Mouse (Mus musculus) liver, adult 2 months (tissue): ENCODE results near the gene Selplg. TPM values are rescaled to one million over a fixed set of nuclear protein-coding genes. Genes with fewer than 3 reads are reported as not detected.
"Not testable (repeated sequence)": the region's sequence is repeated elsewhere in the genome, so short reads cannot be mapped to it uniquely, and the experiment has no call there.

Experiments used
- DNase-seq: peaks from one replicate; pipeline ENCODE4 v3.0.0-alpha.2; 2011; ENCODE audit warnings: low read depth, low spot score; ENCODE audit errors: extremely low read depth
- H3K27ac ChIP-seq: fragments of 200-500 bp; replicated peaks from 2 replicates; pipeline ENCODE4 v1.5.1; 2012; ENCODE audit warnings: low read depth, mild to moderate bottlenecking, control low read depth, inconsistent platforms, low read length; ENCODE audit not compliant: insufficient read depth
- H3K27me3 ChIP-seq: fragments of 200-500 bp; 2 replicates; pipeline ENCODE4 v1.6.1; 2012; ENCODE audit warnings: mild to moderate bottlenecking, moderate library complexity, low read length, inconsistent platforms; ENCODE audit not compliant: control insufficient read depth, insufficient read depth
- H3K36me3 ChIP-seq: fragments of 200-500 bp; 2 replicates; pipeline ENCODE4 v1.6.1; 2012; ENCODE audit warnings: low read length, inconsistent platforms; ENCODE audit not compliant: control insufficient read depth, insufficient read depth
- H3K4me1 ChIP-seq: fragments of 200-500 bp; 2 replicates; pipeline ENCODE4 v1.6.1; 2011; ENCODE audit warnings: low read length; ENCODE audit not compliant: control insufficient read depth, insufficient read depth
- H3K4me3 ChIP-seq: fragments of 200-500 bp; 2 replicates; pipeline ENCODE4 v1.5.1; 2011; ENCODE audit warnings: low read depth, mild to moderate bottlenecking, control low read depth, low read length, moderate library complexity; ENCODE audit not compliant: insufficient read depth
- H3K79me2 ChIP-seq: fragments of 200-500 bp; 2 replicates; pipeline ENCODE4 v1.6.1; 2012; ENCODE audit warnings: inconsistent platforms, mild to moderate bottlenecking, low read length, moderate library complexity; ENCODE audit not compliant: control insufficient read depth, insufficient read depth
- H3K9ac ChIP-seq: fragments of 200-500 bp; 2 replicates; pipeline ENCODE4 v1.6.1; 2012; ENCODE audit warnings: low read depth, mild to moderate bottlenecking, control low read depth, inconsistent platforms, low read length
- CTCF ChIP-seq: fragments of 200-500 bp; IDR thresholded peaks from 2 replicates; pipeline ENCODE4 v1.5.1; 2011; ENCODE audit warnings: low read depth, low read length, control low read depth
- POLR2A ChIP-seq: fragments of 200-500 bp; IDR thresholded peaks from 2 replicates; pipeline ENCODE4 v1.6.1; 2011; ENCODE audit warnings: low read length, control low read depth; ENCODE audit not compliant: insufficient read depth; ENCODE audit errors: extremely low read depth
- WGBS: fragments of 180-500 bp; shearing (Covaris S2); methylation state at CpG from one replicate; pipeline ENCODE4 v1.1.7; 2018; 5-methylcytosine and 5-hydroxymethylcytosine counted together
- polyA plus RNA-seq: library from polyadenylated mRNA; depleted of rRNA; stranded (reverse); fragments of >200 nt; gene quantifications from 2 replicates; pipeline ENCODE4 v1.2.3, GENCODE M21; 2012
- total RNA-seq: library from RNA; depleted of rRNA; stranded (reverse); fragments of >200 nt; gene quantifications from 2 replicates; pipeline ENCODE4 v1.2.3, GENCODE M21; 2014

Gene Selplg
- total and polyA plus RNA-seq, 2 experiments = 1.1 to 6.2 TPM

DNA sequence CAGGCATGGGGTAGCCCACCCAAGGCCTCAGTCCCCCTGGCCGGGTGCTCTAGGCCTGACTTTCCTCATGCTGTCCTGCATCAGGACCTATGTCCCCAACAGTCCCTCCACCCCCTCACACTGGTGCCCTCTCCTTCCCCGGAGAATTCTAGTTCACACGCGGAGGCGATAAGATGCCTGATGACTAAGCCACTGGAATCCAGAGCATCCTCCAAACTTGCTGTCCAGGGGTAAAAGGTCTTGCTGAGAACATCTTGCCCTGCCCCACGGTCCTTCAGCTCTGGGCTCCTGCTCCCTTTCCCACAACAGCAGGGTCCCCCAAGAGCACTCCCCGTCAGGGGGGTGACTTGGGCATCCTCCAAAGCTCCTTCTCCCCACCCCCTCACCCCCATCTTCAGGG, 49.8 kb downstream of the Selplg start:
- 85% methylated on average over 7 of the region's 7 CpGs for WGBS
- TF ChIP-seq POLR2A = no peak
- no peak for TF ChIP-seq CTCF
- DNase-seq = no peak

DNA sequence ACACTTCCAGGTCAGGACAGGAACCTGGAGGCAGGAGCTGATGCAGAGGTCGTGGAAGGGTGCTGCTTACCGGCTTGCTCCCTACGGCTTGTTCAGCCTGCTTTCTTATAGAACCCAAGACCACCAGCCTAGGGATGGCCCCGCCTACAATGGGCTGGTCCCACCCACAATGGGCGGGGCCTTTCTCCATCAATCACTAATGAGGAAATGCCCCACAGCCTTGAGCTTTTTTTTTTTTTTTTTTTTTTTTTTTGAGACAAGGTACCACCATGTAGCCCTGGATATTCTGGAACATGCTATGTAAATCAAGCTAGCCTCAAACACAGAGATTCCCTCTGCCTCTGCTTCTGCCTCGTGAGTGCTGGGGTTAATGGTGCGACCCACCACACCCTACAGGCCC, 50.6 kb downstream of the Selplg start:
- Histone ChIP-seq H3K27ac (no peak overlapping the region), H3K4me3 (no peak overlapping the region), H3K9ac (no peak overlapping the region), H3K79me2 (no peaks in the 10 kb centered on the region), H3K27me3 (no peaks in the 10 kb centered on the region), H3K4me1 (no peaks in the 10 kb centered on the region), H3K36me3 (peaks cover 3% of the 10 kb centered on the region; the same call in 1 of the 2 replicates)
- TF ChIP-seq CTCF (no peak), POLR2A (no peak)
- DNase-seq = no peak
- WGBS = 73% methylated on average over 7 of the region's 7 CpGs

More for the DNA sequence above, 49.8 kb downstream of the Selplg start:
- H3K27ac ChIP-seq = no peak overlapping the region
- H3K4me1 ChIP-seq = no peaks in the 10 kb centered on the region
- H3K36me3 ChIP-seq = no peaks in the 10 kb centered on the region
- H3K79me2 ChIP-seq = no peaks in the 10 kb centered on the region
- no peaks in the 10 kb centered on the region for H3K27me3 ChIP-seq
- H3K9ac ChIP-seq = no peak overlapping the region
- H3K4me3 ChIP-seq = no peak overlapping the region

DNA sequence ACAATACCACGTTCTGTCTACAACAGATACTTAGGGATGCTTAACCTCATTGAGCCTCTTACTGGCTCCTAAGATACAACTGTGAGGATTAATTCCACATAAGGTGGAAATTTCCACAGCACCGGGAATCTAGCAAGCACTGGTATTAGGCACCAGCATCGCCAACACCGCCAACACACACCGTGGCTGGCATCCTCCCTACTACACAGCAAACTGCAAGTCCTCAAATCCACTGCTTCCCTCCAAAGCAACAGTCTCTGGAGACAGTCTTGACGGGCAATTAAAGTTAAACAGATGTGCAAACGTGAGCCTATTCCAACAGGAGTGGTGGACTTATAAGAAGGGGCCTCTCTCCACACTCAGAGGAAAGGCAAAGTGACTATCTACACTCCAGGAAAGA, 51.2 kb downstream of the Selplg start:
- H3K27me3 ChIP-seq = no peaks in the 10 kb centered on the region
- H3K27ac ChIP-seq = no peak overlapping the region
- no peak overlapping the region for H3K9ac ChIP-seq
- DNase-seq = no peak
- H3K36me3 ChIP-seq = peaks cover 3% of the 10 kb centered on the region; the same call in 1 of the 2 replicates
- TF ChIP-seq POLR2A (no peak), CTCF (no peak)
- no peak overlapping the region for H3K4me3 ChIP-seq
- H3K79me2 ChIP-seq = no peaks in the 10 kb centered on the region
- 77% methylated on average over 7 of the region's 7 CpGs for WGBS
- no peaks in the 10 kb centered on the region for H3K4me1 ChIP-seq

DNA sequence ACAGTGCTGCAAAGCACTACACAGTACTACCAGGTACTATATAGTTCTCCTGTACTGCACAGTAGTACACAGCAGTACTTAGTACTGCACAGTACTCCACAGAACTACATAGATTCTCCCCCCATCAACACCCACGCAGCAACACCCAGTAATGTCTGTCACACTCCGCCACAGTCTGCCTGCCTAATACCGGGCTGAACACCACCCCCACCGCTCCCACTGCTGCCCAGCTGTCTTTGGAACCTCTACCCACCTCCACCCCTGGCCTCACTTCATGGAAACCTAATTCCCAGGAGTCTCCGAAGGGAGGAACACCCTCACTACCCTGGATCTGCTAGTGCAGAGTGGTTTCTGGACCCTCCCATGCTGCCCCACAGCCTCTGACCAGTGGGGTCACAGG, 51.7 kb downstream of the Selplg start:
- WGBS = 89% methylated on average over 5 of the region's 5 CpGs
- no peaks in the 10 kb centered on the region for H3K27me3 ChIP-seq

DNA sequence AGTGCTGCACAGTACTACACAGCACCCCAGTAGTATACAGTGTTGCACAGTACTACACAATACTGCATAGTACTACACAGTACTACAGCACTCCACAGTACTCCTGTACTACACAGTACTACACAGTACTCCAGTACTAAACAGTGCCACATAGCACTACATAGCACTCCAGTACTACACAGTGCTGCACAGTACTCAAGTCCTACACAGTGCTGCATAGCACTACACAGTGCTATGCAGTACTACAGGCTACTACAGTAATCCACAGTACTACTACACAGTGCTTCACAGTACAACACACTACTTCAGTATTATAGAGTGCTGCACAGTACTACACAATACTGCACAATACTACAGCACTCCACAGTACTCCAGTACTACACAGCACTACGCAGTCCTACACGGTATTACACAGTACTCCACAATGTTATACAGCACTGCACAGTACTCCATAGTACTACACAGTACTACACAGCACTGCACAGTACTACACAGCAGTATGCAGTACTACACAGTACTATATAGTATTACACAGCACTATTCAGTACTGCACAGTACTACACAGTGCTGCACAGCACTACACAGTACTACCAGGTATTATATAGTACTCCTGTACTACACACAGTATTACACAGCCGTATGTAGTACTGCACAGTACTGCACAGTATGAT, 52.2 kb downstream of the Selplg start:
- Histone ChIP-seq H3K4me1 (no peaks in the 10 kb centered on the region), H3K27ac (no peak overlapping the region), H3K79me2 (no peaks in the 10 kb centered on the region), H3K9ac (no peak overlapping the region), H3K36me3 (peaks cover 8% of the 10 kb centered on the region; the same call in 1 of the 2 replicates), H3K27me3 (no peaks in the 10 kb centered on the region), H3K4me3 (no peak overlapping the region)
- DNase-seq = no peak
- TF ChIP-seq POLR2A = no peak
- no peak for TF ChIP-seq CTCF
- WGBS = 96% methylated on average over 3 of the region's 3 CpGs

More for the DNA sequence above, 51.7 kb downstream of the Selplg start:
- H3K36me3 ChIP-seq = peaks cover 8% of the 10 kb centered on the region; the same call in 1 of the 2 replicates
- no peak overlapping the region for H3K9ac ChIP-seq
- H3K4me3 ChIP-seq = no peak overlapping the region
- H3K4me1 ChIP-seq = no peaks in the 10 kb centered on the region
- TF ChIP-seq POLR2A (no peak), CTCF (no peak)
- no peak overlapping the region for H3K27ac ChIP-seq
- DNase-seq = no peak
- no peaks in the 10 kb centered on the region for H3K79me2 ChIP-seq

DNA sequence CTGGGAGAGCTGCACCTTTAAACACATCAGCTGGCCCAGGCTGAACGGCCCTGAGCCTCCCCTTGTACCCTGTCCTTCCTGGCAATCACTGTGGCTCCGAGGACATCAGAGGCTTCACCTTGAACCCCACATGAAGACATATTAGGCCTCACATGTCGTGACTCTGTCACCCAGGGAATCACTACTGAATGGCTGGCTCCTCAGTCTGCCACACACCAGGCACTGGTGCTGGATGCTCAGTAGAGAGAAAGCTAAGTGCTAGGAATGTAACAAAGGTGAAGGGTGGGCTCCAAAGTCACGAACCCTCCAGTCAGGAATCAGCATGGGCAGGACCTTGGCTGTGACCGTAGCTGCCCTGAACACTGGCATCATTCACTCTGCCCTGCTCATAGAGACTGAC, 52.9 kb downstream of the Selplg start:
- Histone ChIP-seq H3K27me3 (no peaks in the 10 kb centered on the region), H3K79me2 (no peaks in the 10 kb centered on the region), H3K4me3 (no peak overlapping the region), H3K36me3 (peaks cover 13% of the 10 kb centered on the region; the same call in 1 of the 2 replicates), H3K9ac (no peak overlapping the region), H3K4me1 (no peaks in the 10 kb centered on the region), H3K27ac (no peak overlapping the region)
- 68% methylated on average over 5 of the region's 5 CpGs for WGBS
- DNase-seq = no peak
- TF ChIP-seq CTCF = no peak

DNA sequence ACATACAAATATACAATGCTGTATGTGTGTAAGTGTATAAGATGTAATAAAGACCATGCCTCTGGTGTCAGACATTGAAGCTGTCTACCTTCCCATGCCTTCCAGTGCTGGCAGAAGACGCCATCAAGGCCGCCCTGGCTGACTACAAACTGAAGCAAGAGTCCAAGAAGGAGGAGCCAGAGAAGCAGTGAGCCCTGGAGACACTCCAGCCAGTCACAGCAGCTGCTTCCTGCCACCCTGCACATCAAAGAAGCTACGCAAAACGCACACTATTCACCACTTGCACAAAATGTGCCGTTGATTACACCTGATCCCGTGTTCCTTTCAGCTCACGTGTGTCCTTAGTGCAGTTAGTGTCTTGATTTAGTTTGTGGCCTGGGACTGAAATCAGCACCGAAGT, 54.7 kb downstream of the Selplg start:
- DNase-seq, H3K79me2 ChIP-seq, H3K27ac ChIP-seq, H3K4me1 ChIP-seq, H3K27me3 ChIP-seq, H3K9ac ChIP-seq, H3K4me3 ChIP-seq: not testable (repeated sequence)
- WGBS = 86% methylated on average over 8 of the region's 8 CpGs
- H3K36me3 ChIP-seq = peaks cover 17% of the 10 kb centered on the region; the same call in 1 of the 2 replicates
